Mouse (Mus musculus): ENCODE results near the gene Nin. TPM values are rescaled to one million over a fixed set of nuclear protein-coding genes. Genes with fewer than 3 reads are reported as not detected.

The Nin gene
- polyA plus RNA-seq, 1 experiment from 2014 or later = 7.9 TPM

DNA sequence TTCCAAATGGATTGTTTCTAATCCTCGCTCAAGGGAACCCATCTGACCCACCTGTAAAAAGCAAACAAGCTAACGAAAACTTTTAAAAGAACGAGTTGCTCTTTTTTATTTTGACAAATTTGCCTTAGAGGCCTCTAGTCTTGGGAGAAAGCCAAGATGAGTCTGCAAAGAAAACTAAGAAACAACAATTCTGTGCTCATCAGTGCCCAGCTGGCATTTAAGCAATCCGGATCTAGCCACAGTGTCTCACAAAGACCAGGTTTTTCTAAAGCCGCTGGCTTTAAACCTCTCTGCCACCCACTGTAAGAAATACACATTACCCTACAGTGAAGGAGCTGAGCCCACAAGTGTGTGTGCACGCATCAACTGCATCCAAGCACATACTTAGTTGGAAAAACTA is 88.1 kb downstream of the Nin start:
- Histone ChIP-seq H3K27me3 (ENCODE audit: insufficient read depth, low read length) (no peaks in the 10 kb centered on the region), H3K9ac (ENCODE audit: low read depth, low read length) (no peak overlapping the region), H3K27ac (no peak overlapping the region; the same call in 1 of the 2 replicates), H3K4me2 (ENCODE audit: low read length) (no peak overlapping the region), H3K4me3 (replicated peaks; ENCODE audit: low read depth, low read length) (no peak overlapping the region), H3K9me3 (replicated peaks; ENCODE audit: low read length) (no peaks in the 10 kb centered on the region), H3K36me3 (ENCODE audit: insufficient read depth, low read length) (peaks cover 36% of the 10 kb centered on the region; the same call in 1 of the 2 replicates), H3K4me1 (replicated peaks; ENCODE audit: insufficient read depth, low read length) (no peaks in the 10 kb centered on the region)
- 74% methylated on average over 6 of the region's 6 CpGs for WGBS
- no peak; the same call in 1 of the 2 replicates for ATAC-seq (replicated peaks; ENCODE audit: low FRiP score, low read depth)
- no peak for DNase-seq (ENCODE audit: low spot score)
- no peak for TF ChIP-seq CTCF (IDR thresholded peaks at IDR 0.05; ENCODE audit: low read depth)

DNA sequence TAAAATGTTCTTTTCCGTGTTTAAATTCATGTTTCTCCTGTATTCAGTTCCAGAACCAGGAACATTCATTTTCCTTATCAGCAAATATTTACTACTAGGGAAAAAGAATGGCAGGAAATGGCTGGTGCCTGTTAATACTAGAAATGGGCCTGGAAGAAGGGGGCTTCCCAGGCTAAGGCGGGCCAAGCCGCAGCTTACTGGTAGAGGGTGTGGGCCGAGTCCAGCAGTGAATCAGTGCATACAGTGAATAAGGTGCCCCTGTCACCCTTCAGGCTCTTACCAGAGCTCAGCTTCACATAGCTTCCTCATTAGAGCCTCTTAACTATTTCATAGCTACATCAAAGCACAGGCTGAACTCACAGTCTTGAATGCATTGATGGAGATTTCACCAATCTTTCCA is 89.9 kb downstream of the Nin start:
- no peaks in the 10 kb centered on the region for H3K27me3 ChIP-seq (ENCODE audit: insufficient read depth, low read length)
- DNase-seq (ENCODE audit: low spot score) = no peak
- no peaks in the 10 kb centered on the region for H3K4me1 ChIP-seq (replicated peaks; ENCODE audit: insufficient read depth, low read length)

DNA sequence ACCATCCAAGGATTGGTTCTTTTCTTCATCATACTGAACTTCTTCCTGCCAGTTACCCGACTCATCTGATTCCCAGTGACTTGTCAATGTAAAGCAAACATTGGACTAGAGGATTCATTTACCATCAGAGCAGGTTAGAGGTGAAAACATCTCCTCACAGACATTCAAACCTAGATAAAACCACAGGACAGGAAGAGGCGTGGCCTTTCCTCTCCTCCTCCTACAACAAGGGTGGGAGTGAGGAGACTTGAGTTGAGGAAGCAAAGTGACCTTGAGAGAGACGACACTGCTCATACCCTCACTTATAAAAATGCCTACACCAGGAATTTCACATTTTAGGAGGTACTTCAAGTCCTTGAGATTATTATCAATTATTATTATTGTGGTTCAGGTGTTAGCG is 95.4 kb downstream of the Nin start:
- WGBS = 76% methylated on average over 4 of the region's 4 CpGs
- no peak overlapping the region for H3K4me3 ChIP-seq (replicated peaks; ENCODE audit: low read depth, low read length)
- DNase-seq (ENCODE audit: low spot score) (no peak), ATAC-seq (replicated peaks; ENCODE audit: low FRiP score, low read depth) (no peak)
- no peak overlapping the region for H3K4me2 ChIP-seq (ENCODE audit: low read length)
- H3K36me3 ChIP-seq (ENCODE audit: insufficient read depth, low read length) = peaks cover 38% of the 10 kb centered on the region
- H3K9ac ChIP-seq (ENCODE audit: low read depth, low read length) = no peak overlapping the region
- no peak overlapping the region for H3K27ac ChIP-seq
- TF ChIP-seq CTCF (IDR thresholded peaks at IDR 0.05; ENCODE audit: low read depth) = no peak
- H3K27me3 ChIP-seq (ENCODE audit: insufficient read depth, low read length) = no peaks in the 10 kb centered on the region
- no peaks in the 10 kb centered on the region for H3K4me1 ChIP-seq (replicated peaks; ENCODE audit: insufficient read depth, low read length)
- H3K9me3 ChIP-seq (replicated peaks; ENCODE audit: low read length) = no peaks in the 10 kb centered on the region

More for the DNA sequence above, 89.9 kb downstream of the Nin start:
- Histone ChIP-seq H3K9ac (ENCODE audit: low read depth, low read length) (no peak overlapping the region), H3K4me2 (ENCODE audit: low read length) (no peak overlapping the region), H3K36me3 (ENCODE audit: insufficient read depth, low read length) (peaks cover 40% of the 10 kb centered on the region), H3K4me3 (replicated peaks; ENCODE audit: low read depth, low read length) (no peak overlapping the region), H3K27ac (no peak overlapping the region), H3K9me3 (replicated peaks; ENCODE audit: low read length) (no peaks in the 10 kb centered on the region)
- TF ChIP-seq CTCF (IDR thresholded peaks at IDR 0.05; ENCODE audit: low read depth) = no peak
- no peak for ATAC-seq (replicated peaks; ENCODE audit: low FRiP score, low read depth)
- WGBS = 83% methylated on average over 4 of the region's 4 CpGs

DNA sequence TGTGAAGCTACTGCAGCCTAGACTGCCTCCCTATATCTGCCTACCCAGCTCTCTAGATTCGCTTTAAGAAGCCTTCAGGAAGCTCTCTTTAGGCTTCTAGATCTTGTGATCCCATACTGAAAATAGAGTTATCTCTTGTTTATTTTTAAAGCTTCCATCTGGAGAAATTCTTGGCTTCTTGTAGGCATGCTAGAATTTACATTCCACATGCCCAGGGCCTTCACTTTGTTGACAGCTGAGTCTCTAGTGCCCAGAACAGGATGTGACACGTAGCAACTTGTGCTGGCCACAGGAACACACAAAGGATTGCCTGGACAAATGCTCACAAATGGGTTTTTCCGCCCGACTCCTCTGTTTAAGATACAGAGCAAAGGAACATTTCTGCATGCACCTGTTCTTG is 97.6 kb downstream of the Nin start:
- DNase-seq (ENCODE audit: low spot score) = no peak
- no peak for ATAC-seq (replicated peaks; ENCODE audit: low FRiP score, low read depth)
- H3K27ac ChIP-seq = no peak overlapping the region
- H3K9ac ChIP-seq (ENCODE audit: low read depth, low read length) = no peak overlapping the region
- peaks cover 35% of the 10 kb centered on the region for H3K36me3 ChIP-seq (ENCODE audit: insufficient read depth, low read length)
- no peaks in the 10 kb centered on the region for H3K4me1 ChIP-seq (replicated peaks; ENCODE audit: insufficient read depth, low read length)
- H3K4me3 ChIP-seq (replicated peaks; ENCODE audit: low read depth, low read length) = no peak overlapping the region
- WGBS = 74% methylated on average over 4 of the region's 4 CpGs
- H3K27me3 ChIP-seq (ENCODE audit: insufficient read depth, low read length) = no peaks in the 10 kb centered on the region
- TF ChIP-seq CTCF (IDR thresholded peaks at IDR 0.05; ENCODE audit: low read depth) = no peak
- no peak overlapping the region for H3K4me2 ChIP-seq (ENCODE audit: low read length)
- H3K9me3 ChIP-seq (replicated peaks; ENCODE audit: low read length) = 0 out of 2 replicates have a peak, but pooled peaks cover 2% of the 10 kb centered on the region

DNA sequence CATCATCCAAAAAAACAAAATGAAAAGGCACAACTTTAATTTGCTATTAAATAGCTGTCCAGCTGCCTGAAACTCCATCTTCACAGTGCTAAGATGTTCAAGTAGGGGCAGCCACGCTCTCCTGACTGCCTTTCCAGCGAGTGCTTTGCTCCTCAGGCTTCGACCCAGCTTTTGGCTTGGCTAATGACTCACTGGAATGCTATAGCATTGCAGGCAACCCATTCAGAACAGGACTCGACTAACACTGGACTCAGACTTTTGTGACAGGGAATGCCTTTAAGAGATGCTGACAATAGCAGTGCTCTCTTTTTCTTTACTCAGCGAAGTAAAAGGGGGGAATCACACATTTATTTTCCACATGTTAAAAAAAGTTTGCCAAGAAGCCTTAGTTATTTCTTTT is 101.8 kb downstream of the Nin start:
- no peak for TF ChIP-seq CTCF (IDR thresholded peaks at IDR 0.05; ENCODE audit: low read depth)
- WGBS = 65% methylated on average over 5 of the region's 5 CpGs
- Histone ChIP-seq H3K4me3 (replicated peaks; ENCODE audit: low read depth, low read length) (no peak overlapping the region), H3K4me2 (ENCODE audit: low read length) (no peak overlapping the region), H3K9me3 (replicated peaks; ENCODE audit: low read length) (0 out of 2 replicates have a peak, but pooled peaks cover 5% of the 10 kb centered on the region), H3K9ac (ENCODE audit: low read depth, low read length) (no peak overlapping the region), H3K4me1 (replicated peaks; ENCODE audit: insufficient read depth, low read length) (no peaks in the 10 kb centered on the region), H3K27ac (no peak overlapping the region), H3K27me3 (ENCODE audit: insufficient read depth, low read length) (no peaks in the 10 kb centered on the region), H3K36me3 (ENCODE audit: insufficient read depth, low read length) (peaks cover 17% of the 10 kb centered on the region)
- DNase-seq (ENCODE audit: low spot score) (no peak), ATAC-seq (replicated peaks; ENCODE audit: low FRiP score, low read depth) (no peak)

DNA sequence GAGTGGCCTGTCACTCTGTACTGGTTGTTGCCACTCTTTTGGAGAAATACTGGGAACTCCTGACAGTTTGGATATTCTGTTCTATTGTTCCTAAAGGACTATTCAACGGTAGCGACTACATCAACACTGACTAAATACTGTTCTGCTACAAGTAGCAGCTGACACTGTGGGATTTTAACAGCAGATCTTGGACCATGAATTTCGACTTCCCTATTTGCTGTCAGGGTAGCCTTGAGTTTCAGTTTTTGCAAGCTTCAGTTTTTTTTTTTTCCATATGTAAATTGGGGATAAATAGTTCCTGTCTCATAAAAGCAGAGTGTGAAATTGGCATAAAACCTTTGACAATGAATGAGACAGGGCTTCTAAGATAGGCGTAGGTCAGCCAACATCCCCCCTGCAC is 103.2 kb downstream of the Nin start:
- no peak for TF ChIP-seq CTCF (IDR thresholded peaks at IDR 0.05; ENCODE audit: low read depth)
- H3K4me3 ChIP-seq (replicated peaks; ENCODE audit: low read depth, low read length) = no peak overlapping the region
- peaks cover 11% of the 10 kb centered on the region for H3K36me3 ChIP-seq (ENCODE audit: insufficient read depth, low read length)
- H3K4me2 ChIP-seq (ENCODE audit: low read length) = no peak overlapping the region
- no peaks in the 10 kb centered on the region for H3K4me1 ChIP-seq (replicated peaks; ENCODE audit: insufficient read depth, low read length)
- H3K27ac ChIP-seq = no peak overlapping the region
- 98% methylated on average over 4 of the region's 4 CpGs for WGBS
- no peak for DNase-seq (ENCODE audit: low spot score)
- H3K9me3 ChIP-seq (replicated peaks; ENCODE audit: low read length) = 0 out of 2 replicates have a peak, but pooled peaks cover 5% of the 10 kb centered on the region
- ATAC-seq (replicated peaks; ENCODE audit: low FRiP score, low read depth) = no peak
- no peak overlapping the region for H3K9ac ChIP-seq (ENCODE audit: low read depth, low read length)
- H3K27me3 ChIP-seq (ENCODE audit: insufficient read depth, low read length) = no peaks in the 10 kb centered on the region

DNA sequence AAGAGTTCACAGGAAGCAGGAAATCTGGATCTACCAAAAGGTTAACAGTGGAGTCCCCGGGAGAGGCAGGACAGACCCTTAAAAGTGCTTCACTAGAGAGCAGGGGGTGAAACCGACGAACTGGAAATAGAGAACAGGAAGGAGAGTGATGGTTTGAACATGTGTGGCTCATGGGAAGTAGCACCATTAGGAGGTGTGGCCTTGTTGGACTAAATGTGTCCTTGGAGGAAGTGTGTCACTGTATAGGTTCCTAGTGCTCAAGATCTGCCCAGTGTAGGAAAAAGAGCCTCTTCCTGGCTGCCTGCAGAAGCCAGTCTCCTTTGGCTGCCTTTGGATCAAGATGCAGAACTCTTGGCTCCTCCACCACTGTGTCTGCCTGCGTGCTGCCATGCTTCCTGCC is 108.4 kb downstream of the Nin start:
- Histone ChIP-seq H3K27ac (no peak overlapping the region), H3K9ac (ENCODE audit: low read depth, low read length) (no peak overlapping the region), H3K4me3 (replicated peaks; ENCODE audit: low read depth, low read length) (no peak overlapping the region), H3K4me2 (ENCODE audit: low read length) (no peak overlapping the region), H3K4me1 (replicated peaks; ENCODE audit: insufficient read depth, low read length) (no peaks in the 10 kb centered on the region), H3K36me3 (ENCODE audit: insufficient read depth, low read length) (no peaks in the 10 kb centered on the region), H3K9me3 (replicated peaks; ENCODE audit: low read length) (no peaks in the 10 kb centered on the region), H3K27me3 (ENCODE audit: insufficient read depth, low read length) (no peaks in the 10 kb centered on the region)
- no peak for TF ChIP-seq CTCF (IDR thresholded peaks at IDR 0.05; ENCODE audit: low read depth)
- WGBS = 67% methylated on average over 4 of the region's 4 CpGs
- ATAC-seq (replicated peaks; ENCODE audit: low FRiP score, low read depth) = no peak
- DNase-seq (ENCODE audit: low spot score) = no peak

Measured in kidney, postnatal 0 days (tissue).